Mouse (Mus musculus): ENCODE data around the gene Nexn.
"Not testable (repeated sequence)": the region's sequence is repeated elsewhere in the genome, so short reads cannot be mapped to it uniquely, and the experiment has no call there.

Nexn gene

GRCm38 (mm10) chr3:152235238-152235637 lies 30.9 kb downstream of the Nexn start:
- no peak for DNase-seq (ENCODE audit: low spot score)

DNA sequence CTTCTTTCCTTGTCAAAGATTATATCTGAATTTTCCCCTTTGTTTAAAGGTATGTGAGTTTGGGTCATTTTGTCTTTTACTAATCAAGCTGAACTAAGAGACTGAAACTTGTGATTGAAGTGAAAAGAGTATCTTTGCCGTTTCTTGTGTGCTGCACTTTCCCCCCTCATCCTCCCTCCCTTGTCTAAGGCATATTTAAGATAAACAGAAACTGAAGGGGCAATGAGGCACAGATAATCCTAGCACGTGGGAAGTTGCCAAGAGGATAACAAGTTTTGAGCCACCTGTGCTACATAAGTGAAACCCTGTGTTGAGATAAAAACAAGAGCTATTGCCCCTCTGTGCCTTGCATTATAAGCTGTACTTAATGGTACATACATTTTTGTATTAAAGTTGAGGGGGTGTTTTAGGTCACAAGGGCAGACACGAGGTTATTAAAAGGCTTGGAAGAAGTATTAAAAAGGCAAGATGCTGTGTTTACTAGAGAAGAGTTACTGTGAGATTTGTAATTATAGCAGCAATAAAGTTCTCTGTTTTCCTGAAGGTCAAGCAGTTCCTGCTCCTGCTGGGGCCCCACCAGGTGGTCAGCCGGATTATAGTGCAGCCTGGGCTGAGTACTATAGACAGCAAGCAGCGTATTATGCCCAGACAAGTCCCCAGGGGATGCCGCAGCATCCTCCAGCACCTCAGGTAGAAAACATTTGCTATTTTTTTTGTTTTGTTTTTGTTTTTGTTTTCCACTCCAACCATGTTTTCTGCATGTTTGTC lies 34.6 kb downstream of the Nexn start:
- DNase-seq (ENCODE audit: low spot score), result no peak

- no peak for DNase-seq (ENCODE audit: low spot score)
Measured at GRCm38 (mm10) chr3:152229271-152229670, 36.9 kb downstream of the Nexn start.

DNA sequence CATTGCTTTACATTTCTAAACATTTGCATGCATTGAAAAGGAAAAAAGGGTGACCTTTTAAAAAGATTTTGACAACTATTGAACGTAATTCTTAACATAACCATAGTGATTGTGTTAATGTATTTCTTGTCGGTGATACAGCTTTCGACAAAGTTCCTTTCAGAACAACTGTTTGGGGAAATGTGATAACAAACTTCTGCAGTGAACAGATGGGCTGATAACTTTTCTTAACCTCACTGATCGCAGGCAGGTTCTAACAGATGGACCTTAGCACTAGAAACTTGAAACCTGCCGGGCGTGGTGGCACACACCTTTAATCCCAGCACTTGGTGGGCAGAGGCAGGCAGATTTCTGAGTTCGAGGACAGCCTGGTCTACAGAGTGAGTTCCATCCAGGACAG lies 37.3 kb downstream of the Nexn start:
- no peak for DNase-seq (ENCODE audit: low spot score)

DNA sequence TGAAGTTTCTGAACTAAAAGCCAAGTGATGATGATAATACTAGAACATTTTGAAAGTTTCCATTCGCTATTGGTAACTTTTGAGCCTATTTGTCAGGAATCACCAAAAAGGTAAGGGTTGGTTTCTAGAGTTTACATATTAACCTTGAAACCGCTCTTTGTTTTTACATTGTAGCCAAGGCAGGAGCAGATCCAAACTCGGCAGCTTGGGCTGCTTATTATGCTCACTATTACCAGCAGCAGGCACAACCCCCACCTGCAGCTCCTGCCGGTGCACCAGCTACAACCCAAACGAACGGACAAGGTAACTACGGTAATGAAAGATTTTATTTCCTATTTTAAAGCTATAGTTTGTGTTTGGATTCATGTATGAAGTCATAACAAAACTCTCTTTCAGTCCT lies 40.2 kb downstream of the Nexn start:
- DNase-seq (ENCODE audit: low spot score), result no peak

- no peak for DNase-seq (ENCODE audit: low spot score)
Measured at GRCm38 (mm10) chr3:152224918-152225317, 41.2 kb downstream of the Nexn start.

- no peak for DNase-seq (ENCODE audit: low spot score)
Measured at GRCm38 (mm10) chr3:152213416-152213815, 52.7 kb downstream of the Nexn start.

- peak; percentile 17 for DNase-seq (ENCODE audit: low spot score)
Measured at GRCm38 (mm10) chr3:152211731-152212279, 54.3 kb downstream of the Nexn start.

DNA sequence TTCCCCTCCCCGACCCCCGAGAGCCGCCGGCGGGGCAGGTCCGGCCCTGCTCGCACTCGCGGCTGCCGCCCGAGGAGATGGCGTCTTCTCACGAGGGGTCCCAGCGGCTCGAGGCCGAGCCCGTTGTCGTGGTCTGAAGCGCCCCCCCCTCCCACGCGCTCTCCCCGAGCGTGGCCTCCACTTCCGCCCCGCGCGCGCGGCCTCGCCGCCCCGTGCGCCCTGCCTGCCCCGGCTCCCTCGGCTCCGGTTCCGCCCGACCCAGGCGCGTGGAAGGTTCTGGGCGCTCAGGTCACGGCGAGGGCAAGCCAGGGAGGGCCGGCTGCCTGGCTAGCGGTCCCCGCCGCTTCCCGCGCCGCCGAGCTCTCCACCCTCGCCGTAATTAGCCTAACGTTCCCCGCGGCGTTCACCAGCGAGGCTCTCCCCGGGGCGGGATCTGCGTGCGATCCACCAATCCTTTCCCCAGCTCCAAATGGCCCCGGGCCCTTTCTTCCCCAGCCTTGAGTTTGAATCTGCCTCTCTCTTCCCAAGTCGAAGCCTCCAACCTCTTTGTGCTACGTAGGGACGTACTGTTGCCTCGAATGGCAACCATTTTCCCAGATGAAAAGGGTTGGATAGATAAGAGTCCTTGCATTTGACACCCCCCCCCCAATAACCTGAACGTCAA lies 55.3 kb downstream of the Nexn start:
- peak; percentile 44 for DNase-seq (ENCODE audit: low spot score)

DNA sequence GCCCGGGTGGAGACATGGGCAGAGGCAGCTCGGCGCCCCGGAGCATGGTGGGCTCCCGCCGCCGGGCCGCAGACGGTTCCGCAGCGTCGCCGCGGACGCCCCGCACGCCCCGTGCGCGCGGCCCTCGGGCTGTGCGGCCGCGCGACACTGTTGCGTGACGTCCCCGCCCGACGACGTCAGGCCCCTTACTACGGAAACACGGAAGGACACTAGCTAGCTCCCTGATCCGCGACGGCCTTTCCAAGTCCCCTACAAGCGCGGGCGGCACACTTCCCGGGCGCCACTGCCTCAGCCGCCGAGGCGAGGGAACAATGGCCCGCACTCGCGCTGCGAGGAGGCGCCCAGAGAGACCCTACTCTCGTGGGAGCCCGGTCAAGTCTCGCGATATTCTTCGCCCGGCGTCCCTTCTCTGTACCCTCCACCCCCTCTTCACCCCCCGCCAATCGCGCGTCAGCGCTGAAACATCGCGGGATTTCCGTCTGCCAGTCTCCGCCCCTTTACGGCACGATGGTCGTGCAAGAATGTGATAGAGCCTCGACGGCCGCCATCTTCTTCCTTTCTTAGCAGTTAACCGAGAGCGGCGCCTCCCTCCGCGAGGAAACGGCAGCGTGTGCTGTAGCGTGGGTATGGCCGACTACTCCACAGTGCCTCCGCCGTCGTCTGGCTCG lies 56.0 kb downstream of the Nexn start, which contains the start of the genes Dnajb4 and Fubp1:
Dnajb4 (minus strand) TSS at position 336 of the 668 bp plus-strand sequence.
Fubp1 (plus strand) TSS at position 456 of the 668 bp plus-strand sequence.
- peak; percentile 100 for DNase-seq (ENCODE audit: low spot score)

DNA sequence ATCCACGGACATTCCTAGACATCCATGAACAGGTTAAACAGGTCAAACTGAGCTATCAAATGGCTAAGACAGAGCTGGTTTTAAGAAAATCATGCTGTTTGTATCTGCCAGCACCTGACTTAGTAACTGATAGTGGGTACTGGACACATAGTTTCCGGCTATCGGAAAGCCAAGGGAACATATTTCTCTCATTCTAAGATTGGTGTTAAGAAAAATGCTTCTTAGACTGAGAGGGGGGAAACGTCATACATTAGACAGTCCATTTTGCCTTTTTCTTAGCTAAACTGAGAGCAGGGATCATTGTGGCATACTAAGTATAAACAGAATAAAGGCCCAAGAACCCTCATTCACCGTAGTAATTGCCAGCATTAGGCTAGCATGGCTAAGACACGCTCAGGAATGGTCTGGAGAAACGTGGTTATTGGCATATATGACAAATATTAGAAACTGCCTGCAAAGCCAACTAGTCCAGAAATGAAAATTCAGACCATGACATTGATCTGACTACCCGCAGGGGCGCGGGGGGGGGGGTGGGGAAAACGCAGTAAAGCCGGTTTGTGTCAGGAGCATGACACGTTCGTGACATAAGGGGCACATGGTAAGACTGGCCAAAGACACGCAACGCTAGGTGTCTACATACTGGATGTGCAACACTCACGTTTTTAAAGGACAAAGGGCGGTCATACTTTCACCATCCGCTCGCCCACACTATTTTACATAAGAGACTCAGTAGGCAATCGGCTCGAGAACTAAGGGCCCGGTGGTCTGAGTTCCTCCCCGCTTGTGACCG lies 56.8 kb downstream of the Nexn start:
- peak; percentile 59 for DNase-seq (ENCODE audit: low spot score)

DNA sequence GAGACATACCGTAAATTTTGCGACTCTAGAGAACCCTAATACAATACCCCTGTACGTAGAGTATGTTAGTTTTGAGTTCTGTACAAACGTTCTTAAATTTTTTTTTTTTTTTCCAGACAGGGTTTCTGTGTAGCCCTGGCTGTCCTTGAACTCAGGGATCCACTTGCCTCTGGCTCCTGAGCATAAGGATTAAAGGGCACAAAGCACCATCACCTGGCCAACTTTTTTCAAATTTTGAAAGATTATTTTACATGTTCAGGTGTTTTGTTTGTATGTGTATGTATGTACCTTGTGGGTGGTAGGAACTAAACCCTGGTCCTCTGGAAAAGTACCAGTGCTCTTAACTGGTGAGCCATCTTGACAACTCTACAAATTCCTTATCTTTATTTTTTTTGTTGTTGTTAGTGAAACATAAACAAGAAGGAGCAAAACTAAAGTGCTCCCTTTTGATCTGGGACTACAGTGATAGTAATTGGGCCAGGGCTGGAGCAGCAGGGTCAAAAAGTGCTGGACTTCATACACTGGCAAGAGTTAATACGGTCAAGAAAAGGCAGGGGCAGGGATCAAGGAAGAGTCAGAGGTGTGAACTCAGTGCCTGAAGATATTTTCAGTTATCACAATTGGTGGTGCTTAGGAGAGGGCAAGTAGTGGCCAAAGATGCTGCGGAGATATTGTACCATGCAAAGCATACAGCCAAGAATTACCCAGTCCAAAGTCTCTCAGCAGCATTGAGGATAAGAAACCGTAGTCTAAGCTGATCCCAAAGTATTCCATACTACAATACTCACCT lies 57.9 kb downstream of the Nexn start:
- DNase-seq (ENCODE audit: low spot score), result no peak

GRCm38 (mm10) chr3:152207156-152207555 lies 59.0 kb downstream of the Nexn start:
- DNase-seq (ENCODE audit: low spot score), result no peak

DNA sequence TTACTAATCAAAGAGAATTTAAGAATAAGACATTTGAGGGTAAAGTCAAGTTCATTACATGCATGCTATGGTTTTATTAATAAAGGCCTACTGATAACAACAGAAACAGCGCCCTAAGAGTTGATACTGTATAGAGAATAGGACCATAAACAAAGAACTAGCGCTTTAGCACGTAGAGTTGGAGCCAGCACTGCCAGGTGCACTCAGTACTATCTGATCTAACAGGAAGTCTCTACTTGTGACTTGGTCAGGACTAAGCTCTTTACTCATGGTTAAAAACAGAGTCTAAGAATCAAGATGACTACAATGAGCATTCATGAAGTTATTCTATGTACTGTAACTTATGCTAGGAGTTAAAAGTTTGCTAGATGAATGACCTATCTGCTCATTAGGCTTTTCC lies 61.6 kb downstream of the Nexn start:
- no peak for DNase-seq (ENCODE audit: low spot score)

DNA sequence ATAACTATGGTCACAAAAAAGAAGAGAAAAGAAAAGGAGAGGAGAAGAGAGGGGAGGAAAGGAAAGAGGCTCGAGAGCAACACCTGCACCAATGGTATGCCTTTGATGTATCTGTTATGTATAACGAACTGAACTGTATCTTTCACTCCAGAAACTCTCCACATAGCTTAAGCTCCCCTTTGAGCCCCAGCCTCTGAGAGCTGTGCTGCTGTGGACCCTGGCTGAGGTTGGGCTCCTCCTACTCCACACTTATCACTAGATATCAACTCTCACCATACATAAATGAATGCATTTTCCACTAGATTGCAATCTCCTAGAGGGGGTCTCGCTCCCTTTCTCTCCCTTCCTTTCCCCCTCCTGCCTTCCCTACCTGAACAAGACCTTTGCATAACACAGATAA lies 62.2 kb downstream of the Nexn start:
- no peak for DNase-seq (ENCODE audit: low spot score)

DNA sequence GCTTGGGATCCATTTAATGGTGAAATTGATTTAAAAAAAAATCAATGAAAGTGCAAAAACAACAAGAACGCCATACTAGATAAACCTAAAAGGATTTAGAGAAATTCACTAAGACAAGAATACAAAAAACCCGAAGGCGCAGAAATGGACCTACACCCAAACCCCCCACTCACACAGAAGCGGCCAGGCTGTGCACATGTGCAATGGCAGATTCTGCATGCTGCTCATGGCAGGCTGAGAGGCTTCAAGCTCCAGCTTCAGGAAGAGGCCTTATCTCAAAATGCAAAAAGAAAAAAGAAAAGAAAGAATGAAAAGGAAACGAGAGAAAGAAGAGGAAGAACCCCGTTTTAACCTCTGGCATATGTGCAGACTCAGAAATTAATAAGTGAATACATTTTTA lies 62.7 kb downstream of the Nexn start:
- no peak for DNase-seq (ENCODE audit: low spot score)

DNA sequence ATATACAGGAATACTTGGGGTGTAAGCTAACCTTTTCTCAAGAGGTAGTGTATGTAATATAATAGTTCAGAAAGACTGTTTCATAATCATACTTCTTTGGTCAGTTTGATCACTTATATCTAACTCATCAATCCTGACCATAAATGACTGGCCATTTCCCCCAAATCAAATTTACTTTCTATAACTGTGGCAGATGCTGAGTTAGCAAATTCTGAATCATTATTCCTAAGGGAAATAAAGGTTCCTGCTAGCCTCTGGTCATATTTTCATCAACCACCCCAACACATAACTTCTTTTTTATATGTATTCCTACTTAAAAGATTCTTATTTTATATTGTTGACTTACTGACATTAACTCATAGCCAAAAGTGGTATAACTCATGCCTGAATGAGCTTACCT lies 63.2 kb downstream of the Nexn start:
- DNase-seq (ENCODE audit: low spot score), result no peak

- DNase-seq (ENCODE audit: low spot score), result no peak
Measured at GRCm38 (mm10) chr3:152201651-152202050, 64.5 kb downstream of the Nexn start.

DNA sequence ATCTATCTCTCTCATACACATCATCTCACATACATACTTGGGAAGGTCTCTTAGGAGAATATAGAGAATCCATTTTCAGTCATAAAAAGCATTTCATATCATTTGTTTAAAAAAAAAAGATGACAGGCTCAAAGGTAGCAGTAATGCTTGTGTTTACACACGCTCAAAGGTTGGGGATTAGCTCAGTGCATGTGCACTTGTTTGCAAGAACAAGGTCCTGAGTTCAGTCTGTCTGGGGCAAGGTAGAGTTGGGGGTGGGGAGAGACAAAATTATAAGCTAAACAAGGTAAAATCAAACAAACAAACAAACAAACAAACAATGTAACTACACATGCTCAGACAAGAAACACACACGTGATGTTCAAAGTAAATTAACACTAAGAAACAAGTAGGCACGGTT lies 65.0 kb downstream of the Nexn start:
- no peak for DNase-seq (ENCODE audit: low spot score)

- DNase-seq (ENCODE audit: low spot score), result no peak
Measured at GRCm38 (mm10) chr3:152199125-152199524, 67.0 kb downstream of the Nexn start.

GRCm38 (mm10) chr3:152197246-152197645 lies 68.9 kb downstream of the Nexn start:
- not testable (repeated sequence) for DNase-seq (ENCODE audit: low spot score)

Data from lung, postnatal 25 days (tissue).